Mouse (Mus musculus) thymus, adult 2 months (tissue): ENCODE data around the gene Brk1. TPM values are rescaled to one million over a fixed set of nuclear protein-coding genes. Genes with fewer than 3 reads are reported as not detected.

ENCODE experiments used
- DNase-seq: peaks from one replicate; pipeline ENCODE4 v3.0.0; 2021
- H3K27ac ChIP-seq: fragments of 200-500 bp; 2 replicates; pipeline ENCODE4 v1.5.1; 2012; ENCODE audit warnings: low read length, control low read depth; ENCODE audit not compliant: control insufficient read depth, insufficient read depth
- H3K27me3 ChIP-seq: fragments of 200-500 bp; 2 replicates; pipeline ENCODE4 v1.6.1; 2012; ENCODE audit warnings: mild to moderate bottlenecking, low read length, moderate library complexity, mixed read lengths; ENCODE audit not compliant: control insufficient read depth, insufficient read depth
- H3K36me3 ChIP-seq: fragments of 200-500 bp; 2 replicates; pipeline ENCODE4 v1.6.1; 2012; ENCODE audit warnings: mild to moderate bottlenecking, low read length, moderate library complexity; ENCODE audit not compliant: control insufficient read depth, insufficient read depth
- H3K4me1 ChIP-seq: fragments of 200-500 bp; replicated peaks from 2 replicates; pipeline ENCODE4 v1.6.1; 2012; ENCODE audit warnings: low read length; ENCODE audit not compliant: control insufficient read depth, insufficient read depth
- H3K4me3 ChIP-seq: fragments of 200-500 bp; 2 replicates; pipeline ENCODE4 v1.5.1; 2012; ENCODE audit warnings: mild to moderate bottlenecking, low read length, control low read depth, moderate library complexity; ENCODE audit not compliant: control insufficient read depth, insufficient read depth
- CTCF ChIP-seq: fragments of 200-500 bp; IDR thresholded peaks from 2 replicates; pipeline ENCODE4 v1.5.1; 2012; ENCODE audit warnings: mild to moderate bottlenecking, control low read depth, low read length, moderate library complexity, borderline replicate concordance; ENCODE audit not compliant: control insufficient read depth, poor library complexity, insufficient read depth; ENCODE audit errors: extremely low read depth
- POLR2A ChIP-seq: fragments of 200-500 bp; IDR thresholded peaks from 2 replicates; pipeline ENCODE4 v1.6.1; 2012; ENCODE audit warnings: mild to moderate bottlenecking, low read length, control low read depth, moderate library complexity; ENCODE audit not compliant: control insufficient read depth, poor library complexity, insufficient read depth; ENCODE audit errors: extremely low read depth
- WGBS: fragments of 180-500 bp; shearing (Covaris S2); methylation state at CpG from one replicate; pipeline ENCODE4 v1.1.7; 2018; 5-methylcytosine and 5-hydroxymethylcytosine counted together
- polyA plus RNA-seq: library from polyadenylated mRNA; depleted of rRNA; stranded (reverse); fragments of >200 nt; gene quantifications from 2 replicates; pipeline ENCODE4 v1.2.3, GENCODE M21; 2012

Gene Brk1
- polyA plus RNA-seq, 1 experiment = 243 TPM

DNA sequence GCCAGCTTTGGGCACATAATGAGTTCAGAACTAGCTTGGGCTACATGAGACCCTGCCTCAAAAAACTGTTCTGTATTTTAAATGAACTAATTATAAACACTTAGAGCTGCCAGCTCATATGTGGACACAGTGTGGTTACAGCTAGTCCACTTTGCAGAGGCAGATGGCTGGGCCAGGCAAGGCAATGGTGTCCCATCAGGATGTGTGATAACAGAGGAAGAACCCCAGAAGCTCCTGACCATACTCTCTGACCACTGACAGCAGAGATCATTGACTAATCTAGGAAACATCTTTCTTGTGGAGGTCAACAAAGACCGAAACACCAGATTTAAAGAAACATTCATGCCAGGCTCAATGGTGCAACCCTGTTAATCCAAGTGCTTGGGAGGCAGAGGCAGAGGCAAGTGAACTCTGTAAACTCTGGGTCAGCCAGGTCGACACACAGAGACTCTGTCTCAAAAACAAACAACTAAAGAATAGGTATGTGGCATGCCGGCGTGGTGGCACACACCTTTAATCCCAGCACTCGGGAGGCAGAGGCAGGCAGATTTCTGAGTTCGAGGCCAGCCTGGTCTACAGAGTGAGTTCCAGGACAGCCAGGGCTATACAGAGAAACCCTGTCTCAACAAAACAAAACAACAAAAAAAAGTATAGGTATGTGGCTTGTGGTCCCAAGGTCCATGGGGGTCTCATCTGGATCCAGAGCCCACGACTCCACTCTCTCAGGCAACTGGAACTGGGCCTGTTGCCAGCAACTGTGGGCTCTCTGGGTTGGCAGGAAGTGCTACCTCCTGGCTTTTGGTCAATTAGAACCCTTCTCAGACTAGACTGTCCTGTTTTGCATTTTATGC is 45.0 kb downstream of the Brk1 start:
- DNase-seq = no peak
- Histone ChIP-seq H3K4me3 (no peak overlapping the region), H3K27me3 (no peaks in the 10 kb centered on the region), H3K36me3 (no peaks in the 10 kb centered on the region), H3K4me1 (peaks cover 10% of the 10 kb centered on the region), H3K27ac (no peak overlapping the region)
- 86% methylated on average over 7 of the region's 7 CpGs for WGBS
- no peak for TF ChIP-seq POLR2A
- no peak for TF ChIP-seq CTCF

DNA sequence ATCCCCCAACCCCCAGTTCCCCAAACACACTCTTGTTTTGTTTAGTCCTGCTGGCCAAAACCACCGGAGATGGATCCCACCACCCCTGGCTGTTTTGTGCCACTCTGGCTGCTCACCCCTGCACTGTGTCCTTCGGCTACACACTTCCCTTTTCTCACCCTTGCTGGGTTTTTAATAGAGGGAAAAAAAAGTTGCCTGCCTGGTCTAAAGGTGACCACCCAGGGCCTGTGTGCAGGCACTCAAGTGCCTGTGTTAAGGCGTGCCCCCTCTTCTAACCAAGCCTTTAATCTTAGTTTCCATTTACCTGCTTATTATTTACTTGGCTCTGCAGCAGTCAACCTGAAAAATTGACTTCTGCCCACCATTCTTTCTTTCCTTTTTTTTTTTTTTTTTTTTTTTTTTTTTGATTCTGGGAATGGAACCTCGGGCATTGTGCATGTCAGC is 45.6 kb downstream of the Brk1 start:
- Histone ChIP-seq H3K4me3 (no peak overlapping the region), H3K27me3 (no peaks in the 10 kb centered on the region), H3K36me3 (no peaks in the 10 kb centered on the region), H3K4me1 (peaks cover 11% of the 10 kb centered on the region), H3K27ac (no peak overlapping the region)
- 57% methylated on average over 4 of the region's 4 CpGs for WGBS
- no peak for DNase-seq
- TF ChIP-seq POLR2A (no peak), CTCF (no peak)

DNA sequence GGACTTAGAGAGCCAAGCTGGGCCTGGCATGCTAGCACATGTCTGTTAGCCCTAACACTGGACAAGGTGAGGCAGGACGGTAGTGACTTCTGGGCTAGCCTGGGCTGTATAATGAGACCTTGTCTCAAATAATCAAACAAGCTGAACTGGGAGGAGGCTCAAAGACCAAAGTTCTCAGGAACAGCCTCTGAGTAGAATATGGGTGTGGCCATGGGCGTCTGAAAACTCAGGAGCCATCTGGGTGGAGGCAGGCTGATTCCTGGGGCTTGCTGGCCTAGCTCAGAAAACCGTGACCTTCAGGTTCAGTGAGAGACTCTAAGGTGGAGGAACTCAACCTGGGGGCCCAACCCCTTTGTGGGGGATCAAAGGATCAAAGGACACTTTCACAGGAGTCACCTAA is 47.1 kb downstream of the Brk1 start:
- WGBS = 83% methylated on average over 3 of the region's 3 CpGs
- DNase-seq = no peak
- H3K36me3 ChIP-seq = no peaks in the 10 kb centered on the region
- no peak overlapping the region for H3K27ac ChIP-seq
- H3K27me3 ChIP-seq = no peaks in the 10 kb centered on the region
- peaks cover 12% of the 10 kb centered on the region for H3K4me1 ChIP-seq
- TF ChIP-seq CTCF = no peak
- TF ChIP-seq POLR2A = no peak
- H3K4me3 ChIP-seq = no peak overlapping the region

DNA sequence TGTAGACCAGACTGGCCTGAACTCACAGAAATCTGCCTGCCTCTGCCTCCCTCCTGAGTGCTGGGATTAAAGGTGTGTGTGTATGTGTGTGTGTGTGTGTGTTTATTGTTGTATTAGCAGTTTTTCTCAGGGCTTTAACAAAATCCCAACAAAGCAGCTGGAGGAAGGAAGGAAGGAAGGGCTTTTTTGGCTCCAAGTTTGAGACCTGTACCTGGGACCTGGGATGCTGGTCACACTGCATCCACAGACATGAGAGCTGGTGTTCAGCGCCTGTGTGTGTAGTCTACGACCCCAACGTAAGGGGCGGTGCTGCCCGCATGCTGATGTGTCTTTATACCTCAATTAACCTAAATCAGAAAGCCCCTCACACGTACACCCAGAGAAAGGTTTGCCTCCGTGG is 49.0 kb downstream of the Brk1 start:
- TF ChIP-seq POLR2A (no peak), CTCF (no peak)
- no peaks in the 10 kb centered on the region for H3K27me3 ChIP-seq
- 94% methylated on average over 7 of the region's 7 CpGs for WGBS
- H3K4me1 ChIP-seq = peaks cover 21% of the 10 kb centered on the region
- no peak overlapping the region for H3K4me3 ChIP-seq
- H3K27ac ChIP-seq = no peak overlapping the region
- no peaks in the 10 kb centered on the region for H3K36me3 ChIP-seq
- no peak for DNase-seq

DNA sequence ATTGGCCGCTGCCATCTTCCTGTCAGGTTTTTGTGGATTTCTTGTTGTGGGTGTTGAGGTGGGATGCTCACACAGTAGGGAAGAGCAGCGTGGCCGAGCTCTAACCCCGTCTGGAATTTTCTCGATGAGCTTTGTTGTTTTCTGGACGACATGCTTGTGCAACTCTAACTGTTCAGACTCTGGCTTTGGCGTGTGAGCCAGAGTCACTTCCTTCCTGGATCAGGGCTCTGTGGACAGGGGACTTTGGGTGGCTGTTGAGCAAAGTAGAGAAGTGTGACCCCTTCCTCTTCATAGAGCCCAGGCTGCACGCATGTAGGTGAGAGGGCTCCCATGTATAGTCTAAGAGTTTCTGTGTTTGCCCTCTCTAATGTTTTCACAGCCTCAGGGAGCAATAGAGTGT is 49.5 kb downstream of the Brk1 start:
- Histone ChIP-seq H3K4me1 (peaks cover 21% of the 10 kb centered on the region), H3K27ac (no peak overlapping the region)
- 27% methylated on average over 8 of the region's 8 CpGs for WGBS

DNA sequence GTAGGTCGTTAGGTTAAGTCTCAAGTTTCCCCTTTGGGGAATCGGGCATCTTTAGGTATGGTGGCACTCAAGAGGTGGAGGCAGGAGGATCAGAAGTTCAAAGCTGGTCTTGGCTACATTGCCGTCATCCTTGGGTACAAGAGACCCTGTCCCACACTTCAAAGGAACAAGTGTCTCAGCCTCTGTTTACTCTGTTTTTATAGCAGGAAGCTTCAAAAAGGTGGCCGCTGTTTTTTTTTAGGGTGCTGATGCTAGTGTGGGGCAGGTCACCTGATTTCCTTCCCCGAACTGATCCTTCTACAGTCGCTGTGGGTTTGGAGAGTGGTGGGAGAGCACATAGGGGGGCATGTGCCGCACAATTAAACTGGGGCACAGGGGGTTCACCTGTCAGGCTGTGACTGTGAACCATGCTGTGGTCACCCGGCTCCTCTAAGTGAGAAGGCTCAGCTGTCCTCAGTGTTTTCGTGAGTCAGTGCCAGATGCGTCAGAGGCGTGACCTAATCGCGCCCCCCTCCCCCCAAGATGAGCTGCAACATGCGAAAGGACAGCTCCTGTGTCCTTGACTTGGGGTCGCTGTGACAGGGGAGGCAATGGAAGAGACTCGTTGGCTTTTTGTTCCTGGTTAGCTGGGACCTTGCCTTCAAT is 50.3 kb downstream of the Brk1 start:
- Histone ChIP-seq H3K4me3 (no peak overlapping the region), H3K27ac (no peak overlapping the region)
- DNase-seq = no peak

More for the DNA sequence above, 49.5 kb downstream of the Brk1 start:
- Histone ChIP-seq H3K27me3 (no peaks in the 10 kb centered on the region), H3K36me3 (no peaks in the 10 kb centered on the region), H3K4me3 (no peak overlapping the region)
- DNase-seq = no peak
- TF ChIP-seq POLR2A = no peak
- no peak for TF ChIP-seq CTCF

More for the DNA sequence above, 50.3 kb downstream of the Brk1 start:
- TF ChIP-seq POLR2A (no peak), CTCF (no peak)
- WGBS = 24% methylated on average over 16 of the region's 16 CpGs
- Histone ChIP-seq H3K36me3 (no peaks in the 10 kb centered on the region), H3K27me3 (no peaks in the 10 kb centered on the region), H3K4me1 (peaks cover 21% of the 10 kb centered on the region)
